Mouse (Mus musculus) heart, postnatal 4 days (tissue): Measurements from ENCODE around the gene Olfr483. TPM values are rescaled to one million over a fixed set of nuclear protein-coding genes. Genes with fewer than 3 reads are reported as not detected.

ENCODE experiments used
- DNase-seq: peaks from one replicate; pipeline ENCODE4 v3.0.0; 2021
- total RNA-seq, 2 experiments: library from RNA; stranded (reverse); gene quantifications; 2 replicates each; pipeline ENCODE4 v1.2.3; 2021

Gene Olfr483
- not detected for total RNA-seq

DNA sequence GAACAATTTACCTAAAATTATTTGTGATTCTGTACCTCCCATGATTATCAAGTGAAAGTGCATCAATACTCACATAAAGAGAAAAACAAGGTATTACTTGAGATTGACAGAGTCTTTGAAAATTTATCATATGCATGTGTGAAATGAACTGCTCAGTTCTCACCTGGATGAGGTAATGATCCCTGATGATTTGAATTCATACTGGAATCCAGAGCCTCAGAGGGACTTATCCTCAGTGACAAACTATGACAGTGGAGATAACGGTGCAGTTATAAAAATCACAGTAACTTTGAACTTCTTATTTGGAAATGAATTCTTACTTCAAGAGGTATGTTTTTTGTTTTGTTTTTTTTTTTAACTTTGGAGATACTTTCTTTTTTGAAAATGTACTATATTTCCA, at the start of gene Olfr483:
Gene Olfr483 (plus strand): TSS at position 301 of the 400 bp plus-strand sequence.
- no peak for DNase-seq

DNA sequence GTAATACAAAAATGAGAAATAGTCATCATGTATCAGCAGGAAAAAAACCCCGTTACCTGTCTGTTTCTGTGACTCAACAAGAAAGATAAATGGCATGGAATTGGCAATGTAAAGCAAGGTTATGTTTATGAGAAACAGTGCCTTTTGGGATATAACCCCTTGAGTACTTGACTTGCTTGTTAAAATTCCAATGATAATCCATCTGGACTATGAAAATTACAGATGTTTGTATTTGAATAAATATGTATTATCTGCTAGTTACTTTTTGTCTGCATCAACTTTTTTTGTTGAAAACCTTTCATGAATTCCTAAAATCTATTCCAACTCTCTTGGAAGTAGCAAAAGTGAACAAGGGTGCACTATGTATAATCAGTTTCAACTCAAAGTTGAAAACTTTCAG, 33.4 kb upstream of the Olfr483 start, which contains the start of gene Olfr480:
Gene Olfr480 (minus strand): TSS at position 101 of the 400 bp plus-strand sequence.
- no peak for DNase-seq

DNA sequence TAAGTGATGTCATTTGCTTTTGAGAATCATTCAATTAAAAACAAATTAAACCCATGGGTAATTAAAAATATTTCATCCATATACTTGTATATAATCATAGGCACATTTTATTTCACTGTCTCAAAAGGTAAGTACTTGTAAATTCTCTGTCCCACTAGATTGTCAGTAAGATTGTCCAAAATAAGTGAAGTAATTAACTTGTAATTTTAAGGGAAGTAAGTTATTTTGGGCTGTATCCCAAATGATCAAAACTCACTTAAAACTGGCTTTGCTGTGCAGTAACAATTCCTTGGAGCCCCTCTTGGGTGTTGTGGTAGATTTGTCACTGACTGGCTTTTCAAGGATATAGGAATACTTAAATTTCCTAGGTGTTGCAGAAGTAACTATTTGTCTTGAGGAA, 21.1 kb upstream of the Olfr483 start, which contains the start of gene Olfr481:
Gene Olfr481 (plus strand): TSS at position 301 of the 400 bp plus-strand sequence.
- no peak for DNase-seq

DNA sequence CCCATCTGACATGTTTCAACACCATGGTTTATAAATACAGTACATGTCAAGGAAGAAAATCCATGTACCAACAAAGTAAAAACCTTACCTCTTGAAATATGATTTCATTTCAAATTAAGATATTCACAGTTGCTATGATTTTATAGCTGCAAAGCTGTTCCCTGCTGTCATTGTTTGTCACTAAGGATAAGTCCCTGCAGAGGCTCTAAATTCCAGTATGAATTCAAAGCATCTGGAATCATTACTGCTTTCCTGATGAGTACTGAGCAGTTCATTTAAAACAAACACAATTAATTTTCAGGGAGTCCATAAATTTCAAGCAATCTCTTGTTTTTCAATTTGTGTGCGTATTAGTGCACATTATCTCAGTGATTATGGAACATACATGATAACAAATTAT, 3.2 kb upstream of the Olfr483 start, which contains the start of gene Olfr482:
Gene Olfr482 (minus strand): TSS at position 101 of the 400 bp plus-strand sequence.
- no peak for DNase-seq

DNA sequence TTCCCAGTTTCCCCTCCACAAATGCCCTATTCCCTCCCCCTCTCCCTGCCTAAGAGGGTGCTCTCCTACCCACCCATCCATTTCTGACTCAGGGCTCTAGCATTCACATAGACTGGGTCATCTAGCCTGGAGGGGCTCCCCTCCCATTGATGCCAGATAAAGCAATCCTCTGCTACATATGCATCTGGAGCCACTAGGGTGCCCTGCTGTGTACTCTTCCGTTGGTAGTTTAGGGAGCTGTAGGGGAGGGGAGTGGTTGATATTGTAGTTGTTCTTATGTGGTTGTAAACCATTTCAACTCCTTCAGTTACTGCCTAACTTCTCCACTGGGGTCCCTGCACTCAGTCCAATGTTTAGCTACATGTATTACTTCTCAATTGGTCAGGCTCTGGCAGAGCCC, 20.0 kb downstream of the Olfr483 start:
- no peak for DNase-seq

DNA sequence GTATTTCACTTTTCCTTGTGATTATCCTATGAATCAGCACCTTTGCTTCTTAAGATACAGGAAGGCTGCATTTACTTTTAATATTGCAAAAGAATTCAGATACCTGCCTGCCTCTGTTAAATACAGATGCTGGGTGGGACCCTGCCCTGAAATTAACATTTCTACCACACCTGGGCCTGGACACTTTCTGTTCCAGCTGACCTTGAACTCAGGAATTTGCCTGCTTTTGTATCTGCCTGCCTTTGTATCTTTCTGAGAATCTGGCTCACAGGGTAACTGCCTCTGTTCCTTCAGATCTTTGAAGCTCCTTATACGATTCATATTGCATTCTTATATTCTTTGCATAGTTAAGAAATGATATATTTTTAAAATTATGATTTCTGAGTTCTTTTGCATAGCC, 20.8 kb downstream of the Olfr483 start:
- no peak for DNase-seq

DNA sequence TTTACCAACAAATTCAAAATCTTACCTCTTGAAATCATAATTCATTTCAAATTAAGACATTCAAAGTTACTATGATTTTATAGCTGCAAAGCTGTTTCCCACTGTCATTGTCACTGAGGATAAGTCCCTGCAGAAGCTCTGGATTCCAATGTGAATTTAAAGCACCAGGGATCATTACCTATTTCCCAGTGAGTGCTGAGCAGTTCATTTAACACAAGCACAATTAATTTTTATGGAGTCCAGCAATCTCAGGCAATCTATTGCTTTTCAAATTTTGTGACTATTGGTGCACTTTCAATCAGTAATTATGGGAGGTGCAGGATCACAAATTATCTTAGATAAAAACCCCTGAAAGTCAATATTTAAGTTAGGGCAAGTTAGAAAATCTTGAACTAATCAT, 26.7 kb downstream of the Olfr483 start, which contains the start of gene Olfr484:
Gene Olfr484 (minus strand): TSS at position 101 of the 400 bp plus-strand sequence.
- DNase-seq, result no peak

Other genes with a start within 250 kb of the Olfr483 start
- gene Olfr472, start 202.9 kb upstream of the Olfr483 start, total RNA-seq, result under 1 TPM in 1 of 2 experiments, not detected in 1; 0.07 TPM
- gene Olfr473, start 170.4 kb upstream of the Olfr483 start, total RNA-seq, result not detected
- not detected for gene Olfr474, start 146.2 kb upstream of the Olfr483 start, total RNA-seq
- gene Olfr476, start 136.0 kb upstream of the Olfr483 start, total RNA-seq, result not detected
- gene Olfr477, start 114.2 kb upstream of the Olfr483 start, total RNA-seq, result not detected
- gene Olfr478, start 66.9 kb upstream of the Olfr483 start, total RNA-seq, result not detected
- not detected for gene Olfr479, start 50.2 kb upstream of the Olfr483 start, total RNA-seq
- not detected for gene Olfr480, start 33.5 kb upstream of the Olfr483 start, total RNA-seq
- not detected for gene Olfr481, start 21.0 kb upstream of the Olfr483 start, total RNA-seq
- gene Olfr482, start 3.3 kb upstream of the Olfr483 start, total RNA-seq, result under 1 TPM; 0.67 to 0.83 TPM
- not detected for gene Olfr484, start 26.6 kb downstream of the Olfr483 start, total RNA-seq
- not detected for gene Olfr485, start 59.0 kb downstream of the Olfr483 start, total RNA-seq
- gene Olfr486, start 71.9 kb downstream of the Olfr483 start, total RNA-seq, result not detected
- gene Olfr487, start 113.8 kb downstream of the Olfr483 start, total RNA-seq, result not detected
- gene Olfr488, start 157.5 kb downstream of the Olfr483 start, total RNA-seq, result not detected
- not detected for gene Olfr490, start 188.1 kb downstream of the Olfr483 start, total RNA-seq
- gene Olfr491, start 212.6 kb downstream of the Olfr483 start, total RNA-seq, result not detected
- gene Olfr492, start 222.8 kb downstream of the Olfr483 start, total RNA-seq, result not detected
- not detected for gene Olfr493, start 246.1 kb downstream of the Olfr483 start, total RNA-seq